Mouse (Mus musculus) ES-E14 (cell line): ENCODE measurements at regions not wholly inside any gene's neighbourhood (a gene's known extent, or its start where the extent isn't known, plus 50 kb on each side); places are given as distances from the start of the nearest gene placed in this dataset.
A peak's percentile ranks its signal among the peaks of the same experiment; 100 is the strongest.

Experiments
- DNase-seq: peaks from one replicate; pipeline ENCODE4 v3.0.0-alpha.2; 2013; ENCODE audit warnings: low read depth, low spot score
- H3K27ac ChIP-seq: 2 replicates; pipeline ENCODE4 v1.5.1; 2012; ENCODE audit warnings: low read depth, mild to moderate bottlenecking, low read length, moderate library complexity, mixed read lengths; ENCODE audit not compliant: poor library complexity, insufficient read depth, severe bottlenecking
- H3K36me3 ChIP-seq: 2 replicates; pipeline ENCODE4 v1.6.1; 2012; ENCODE audit warnings: mild to moderate bottlenecking, low read length, moderate library complexity, mixed read lengths; ENCODE audit not compliant: control insufficient read depth, poor library complexity, insufficient read depth, severe bottlenecking
- H3K4me1 ChIP-seq, 2 experiments: fragments of 150-350 bp in 1 of 2; sonication (generic) in 1 of 2; 2 replicates each; pipeline ENCODE4 v1.6.1; 2012; ENCODE audit warnings: low read length in 2 of 2, mild to moderate bottlenecking in 1 of 2, mixed read lengths in 1 of 2; ENCODE audit not compliant: control insufficient read depth in 2 of 2, insufficient read depth in 2 of 2, poor library complexity in 1 of 2
- H3K4me3 ChIP-seq, 2 experiments: fragments of 150-350 bp in 1 of 2; sonication (generic) in 1 of 2; 2 replicates each; pipeline ENCODE4 v1.5.1; 2012; ENCODE audit warnings: low read length in 2 of 2, low read depth in 1 of 2, mild to moderate bottlenecking in 1 of 2, mixed read lengths in 1 of 2; ENCODE audit not compliant: insufficient read depth in 1 of 2, poor library complexity in 1 of 2, severe bottlenecking in 1 of 2
- H3K9ac ChIP-seq: 2 replicates; pipeline ENCODE4 v1.6.1; 2012; ENCODE audit warnings: low read depth, mild to moderate bottlenecking, low read length, mixed read lengths; ENCODE audit not compliant: poor library complexity, insufficient read depth, severe bottlenecking
- H3K9me3 ChIP-seq: fragments of 150-350 bp; sonication (generic); 2 replicates; pipeline ENCODE4 v1.6.1; 2012; ENCODE audit warnings: low read depth, mild to moderate bottlenecking, low read length; ENCODE audit not compliant: control insufficient read depth, insufficient read depth
- CHD2 ChIP-seq: IDR thresholded peaks from 2 replicates; pipeline ENCODE4 v1.6.1; 2014; ENCODE audit warnings: mild to moderate bottlenecking, low read depth, low read length, inconsistent platforms
- HCFC1 ChIP-seq: IDR thresholded peaks from 2 replicates; pipeline ENCODE4 v1.6.1; 2012; ENCODE audit warnings: low read length, inconsistent platforms, borderline replicate concordance; ENCODE audit not compliant: insufficient read depth
- MAFK ChIP-seq: IDR thresholded peaks from 2 replicates; pipeline ENCODE4 v1.6.1; 2014; ENCODE audit warnings: mild to moderate bottlenecking, low read depth, low read length, inconsistent platforms; ENCODE audit not compliant: insufficient read depth
- ZC3H11A ChIP-seq: IDR thresholded peaks from 2 replicates; pipeline ENCODE4 v1.6.1; 2012; ENCODE audit warnings: low read depth, mild to moderate bottlenecking, inconsistent platforms, low read length, borderline replicate concordance
- ZNF384 ChIP-seq: IDR thresholded peaks from 2 replicates; pipeline ENCODE4 v1.6.1; 2012; ENCODE audit warnings: low read depth, low read length, inconsistent platforms
- in situ Hi-C, 2 experiments: fragments of 600-800 bp; cut with MboI; formaldehyde crosslinking; loops; one replicate each; pipeline ENCODE4 v1.15.1; 2025; ENCODE audit warnings: low sequenced_read_pairs in 2 of 2, inconsistent platforms in 1 of 2; ENCODE audit not compliant: unreplicated experiment in 2 of 2

DNA sequence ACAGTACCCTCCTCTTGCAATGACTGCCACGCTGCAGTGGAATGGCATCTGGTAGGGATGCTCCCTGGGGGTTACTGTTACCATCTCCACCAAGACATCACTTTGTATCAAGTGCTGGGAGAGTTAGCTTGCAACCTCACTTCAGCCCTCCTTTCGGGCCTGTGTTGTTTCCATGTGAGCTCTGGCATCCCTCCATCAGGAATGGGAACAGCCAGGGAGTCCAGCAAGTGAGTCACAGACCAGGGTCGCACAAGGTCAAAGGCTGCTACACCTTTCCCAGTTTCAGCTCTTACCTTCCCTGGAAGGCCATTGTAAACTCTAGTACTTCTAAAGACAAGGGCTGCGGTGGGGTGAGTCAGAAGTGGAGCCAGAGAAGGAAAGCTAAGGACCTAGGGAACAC is 302.3 kb upstream of the Klf3 start:
- DNase-seq: no peak
- in situ Hi-C loops: loop anchor here in 1 of 2 experiments (10.0 kb wide), 1 partner anchor 314 kb away; no protein-coding TSS in a partner anchor
- TF ChIP-seq MAFK: no peak
- Histone ChIP-seq H3K4me3 (peak overlapping the region in 1 of 2 experiments; percentile 3; a peak in 1 of 4 replicates), H3K27ac (peak overlapping the region; percentile 90), H3K9ac (peak overlapping the region; percentile 21; the same call in 1 of the 2 replicates), H3K36me3 (no peaks in the 10 kb centered on the region), H3K9me3 (no peaks in the 10 kb centered on the region), H3K4me1 (peaks cover 5 to 20% of the 10 kb centered on the region in 2 experiments; a peak in 3 of 4 replicates)

DNA sequence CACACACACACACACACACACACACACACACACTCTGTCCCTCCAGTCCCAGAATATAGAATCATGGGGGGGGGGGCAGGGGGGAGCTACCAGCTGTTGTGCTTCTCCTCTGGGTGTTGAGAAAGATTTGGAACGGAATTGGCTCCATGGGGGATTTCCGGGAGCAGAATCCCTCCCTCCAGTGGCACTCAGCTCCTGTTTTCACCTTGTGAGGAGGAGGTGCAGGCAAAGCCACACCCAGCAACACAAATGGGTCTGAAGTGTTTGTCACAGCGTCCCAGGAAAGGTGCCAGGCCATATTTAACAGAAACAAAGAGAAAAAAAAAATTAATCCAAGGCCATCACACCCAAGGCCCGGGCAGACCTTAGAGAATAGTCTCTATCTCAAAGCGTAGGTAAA is 301.4 kb upstream of the Klf3 start:
- no peak for TF ChIP-seq ZNF384
- TF ChIP-seq HCFC1: no peak
- no peak for TF ChIP-seq CHD2
- TF ChIP-seq MAFK: no peak
- no peak for TF ChIP-seq ZC3H11A
- in situ Hi-C loops: loop anchor here in 1 of 2 experiments (10.0 kb wide), 1 partner anchor 313 kb away; no protein-coding TSS in a partner anchor
- H3K4me3 ChIP-seq: peak overlapping the region in 1 of 2 experiments; percentile 3; a peak in 1 of 4 replicates
- H3K9ac ChIP-seq: no peak overlapping the region; the same call in 1 of the 2 replicates
- no peaks in the 10 kb centered on the region for H3K36me3 ChIP-seq
- H3K9me3 ChIP-seq: no peaks in the 10 kb centered on the region
- DNase-seq: no peak
- H3K27ac ChIP-seq: peak overlapping the region; percentile 90; the same call in 1 of the 2 replicates
- peaks cover 5 to 24% of the 10 kb centered on the region in 2 experiments; a peak in 3 of 4 replicates for H3K4me1 ChIP-seq

DNA sequence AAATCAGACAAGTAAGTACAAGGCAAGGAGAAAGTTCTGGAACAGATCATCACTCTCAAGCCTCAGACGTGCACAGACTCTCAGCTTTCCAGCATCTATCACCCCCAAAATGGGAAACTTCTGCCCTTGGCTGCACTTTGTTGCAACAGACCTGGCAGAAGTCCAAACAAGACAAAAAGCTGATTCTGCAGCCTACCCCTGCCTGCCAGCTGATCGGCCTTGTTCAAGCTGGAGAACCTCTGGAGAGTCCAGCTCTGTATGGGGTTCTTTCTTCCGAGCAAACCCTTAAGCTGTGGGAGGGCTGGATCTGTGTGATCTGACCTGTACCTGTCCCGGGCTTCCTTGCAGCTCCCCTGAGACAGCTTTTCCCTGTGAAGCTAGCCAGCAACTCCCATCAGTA is 299.7 kb upstream of the Klf3 start:
- Histone ChIP-seq H3K4me1 (peaks cover 5 to 26% of the 10 kb centered on the region in 2 experiments; a peak in 3 of 4 replicates), H3K36me3 (no peaks in the 10 kb centered on the region), H3K9me3 (no peaks in the 10 kb centered on the region), H3K9ac (no peak overlapping the region; the same call in 1 of the 2 replicates), H3K4me3 (no peak overlapping the region), H3K27ac (no peak overlapping the region; the same call in 1 of the 2 replicates)
- no peak for DNase-seq
- TF ChIP-seq ZNF384: no peak
- no peak for TF ChIP-seq CHD2
- no peak for TF ChIP-seq MAFK
- no peak for TF ChIP-seq ZC3H11A
- no peak for TF ChIP-seq HCFC1
- in situ Hi-C loops: loop anchor here in 1 of 2 experiments (10.0 kb wide), 1 partner anchor 311 kb away; no protein-coding TSS in a partner anchor

DNA sequence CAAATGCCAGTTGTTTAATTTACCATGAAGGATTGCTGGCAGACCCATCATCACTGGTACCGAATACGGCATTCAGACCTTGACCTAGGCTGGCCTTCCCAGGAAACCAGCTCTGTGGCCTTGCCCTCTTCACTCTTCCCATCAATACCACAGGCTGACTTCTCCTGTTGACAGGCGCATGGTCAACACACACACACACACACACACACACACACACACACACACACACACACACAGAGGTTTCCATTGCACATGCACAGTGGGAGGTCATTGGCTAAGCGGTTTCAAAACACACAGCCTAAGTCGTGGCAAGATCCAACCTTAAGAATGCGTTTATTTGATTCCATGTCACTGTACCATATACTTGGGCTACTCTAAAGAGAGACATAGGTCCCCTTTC is 298.7 kb upstream of the Klf3 start:
- Histone ChIP-seq H3K27ac (peak overlapping the region; percentile 61; the same call in 1 of the 2 replicates), H3K4me1 (peaks cover 5 to 27% of the 10 kb centered on the region in 2 experiments; a peak in 3 of 4 replicates), H3K9me3 (no peaks in the 10 kb centered on the region), H3K4me3 (no peak overlapping the region), H3K9ac (peak overlapping the region; percentile 38; the same call in 1 of the 2 replicates), H3K36me3 (no peaks in the 10 kb centered on the region)
- DNase-seq: no peak
- in situ Hi-C loops: loop anchor here in 1 of 2 experiments (10.0 kb wide), 1 partner anchor 310 kb away; no protein-coding TSS in a partner anchor
- TF ChIP-seq CHD2 (no peak), HCFC1 (no peak), ZC3H11A (no peak), ZNF384 (no peak), MAFK (no peak)
